Mouse (Mus musculus) olfactory bulb, adult 2 months (tissue): ENCODE measurements around the gene Mterf4. TPM values are rescaled to one million over a fixed set of nuclear protein-coding genes. Genes with fewer than 3 reads are reported as not detected.
"Not testable (repeated sequence)": the region's sequence is repeated elsewhere in the genome, so short reads cannot be mapped to it uniquely, and the experiment has no call there.

ENCODE experiments used
- H3K27ac ChIP-seq: fragments of 200-500 bp; 2 replicates; pipeline ENCODE4 v1.5.1; 2012; ENCODE audit warnings: low read depth, low read length; ENCODE audit not compliant: insufficient read depth
- H3K4me1 ChIP-seq: fragments of 200-500 bp; 2 replicates; pipeline ENCODE4 v1.6.1; 2012; ENCODE audit warnings: low read length; ENCODE audit not compliant: control insufficient read depth, insufficient read depth
- H3K4me3 ChIP-seq: fragments of 200-500 bp; 2 replicates; pipeline ENCODE4 v1.5.1; 2012; ENCODE audit warnings: mild to moderate bottlenecking, low read depth, low read length, moderate library complexity; ENCODE audit not compliant: insufficient read depth
- CTCF ChIP-seq: fragments of 200-500 bp; IDR thresholded peaks from 2 replicates; pipeline ENCODE4 v1.5.1; 2012; ENCODE audit warnings: low read depth, mild to moderate bottlenecking, low read length, moderate library complexity; ENCODE audit not compliant: insufficient read depth
- POLR2A ChIP-seq: fragments of 200-500 bp; IDR thresholded peaks from 2 replicates; pipeline ENCODE4 v1.6.1; 2012; ENCODE audit warnings: mild to moderate bottlenecking, low read depth, low read length, moderate library complexity; ENCODE audit not compliant: insufficient read depth
- WGBS: fragments of 180-500 bp; shearing (Covaris S2); methylation state at CpG from one replicate; pipeline ENCODE4 v1.1.7; 2018; 5-methylcytosine and 5-hydroxymethylcytosine counted together
- polyA plus RNA-seq: library from polyadenylated mRNA; stranded (reverse); fragments of >200 nt; gene quantifications from 2 replicates; pipeline ENCODE4 v1.2.4, GENCODE M21; 2012; ENCODE audit warnings: low replicate concordance; ENCODE audit not compliant: missing spikeins, insufficient read depth, insufficient read length

Gene Mterf4
- polyA plus RNA-seq, 1 experiment, result not detected

DNA sequence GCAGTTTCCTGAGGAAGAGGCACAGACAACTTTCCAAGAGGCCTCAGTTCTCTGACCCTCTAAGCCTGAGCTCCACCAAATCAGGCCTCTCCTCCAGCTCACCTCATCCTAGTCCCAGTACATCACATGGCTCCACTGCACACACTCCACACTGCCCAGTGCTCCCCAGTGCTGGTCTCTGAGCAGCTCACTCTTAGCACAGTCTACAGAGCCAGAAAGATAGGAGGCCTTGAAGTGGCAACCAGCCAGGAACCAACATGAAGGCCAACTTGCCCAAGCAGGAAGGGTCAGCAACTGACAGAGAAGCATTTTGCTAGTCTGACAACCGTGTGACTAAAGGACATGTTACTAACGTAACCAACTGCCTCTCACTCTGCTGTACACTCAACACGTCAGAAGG is 5.1 kb downstream of the Mterf4 start:
- no peak for TF ChIP-seq POLR2A
- no peak for TF ChIP-seq CTCF
- Histone ChIP-seq H3K27ac (no peak overlapping the region), H3K4me1 (peaks cover 5% of the 10 kb centered on the region; the same call in 1 of the 2 replicates), H3K4me3 (no peak overlapping the region)
- 79% methylated on average over 3 of the region's 3 CpGs for WGBS

DNA sequence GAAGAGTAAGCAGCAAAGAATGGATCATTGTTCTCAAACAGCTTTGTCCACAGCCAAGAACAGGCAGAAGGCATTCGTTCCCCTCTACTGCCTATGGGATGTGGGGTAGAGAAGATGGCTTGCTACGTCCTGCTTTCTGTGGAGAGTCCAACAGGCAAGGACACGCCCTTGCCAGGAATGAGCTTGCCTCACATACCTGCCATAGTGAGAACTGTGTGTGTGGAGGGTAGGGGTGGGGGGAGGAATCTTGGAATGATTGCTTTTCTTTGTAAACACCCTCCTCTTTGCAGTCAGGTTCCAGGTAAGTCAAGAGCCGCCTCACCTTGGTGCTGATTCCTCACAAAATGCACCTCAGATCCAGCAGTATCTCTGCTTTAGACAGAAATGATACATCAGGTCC is 5.9 kb downstream of the Mterf4 start:
- Histone ChIP-seq H3K4me3 (no peak overlapping the region), H3K4me1 (peaks cover 5% of the 10 kb centered on the region; the same call in 1 of the 2 replicates), H3K27ac (no peak overlapping the region)
- WGBS, result 90% methylated on average over 4 of the region's 4 CpGs
- TF ChIP-seq CTCF (no peak), POLR2A (no peak)

DNA sequence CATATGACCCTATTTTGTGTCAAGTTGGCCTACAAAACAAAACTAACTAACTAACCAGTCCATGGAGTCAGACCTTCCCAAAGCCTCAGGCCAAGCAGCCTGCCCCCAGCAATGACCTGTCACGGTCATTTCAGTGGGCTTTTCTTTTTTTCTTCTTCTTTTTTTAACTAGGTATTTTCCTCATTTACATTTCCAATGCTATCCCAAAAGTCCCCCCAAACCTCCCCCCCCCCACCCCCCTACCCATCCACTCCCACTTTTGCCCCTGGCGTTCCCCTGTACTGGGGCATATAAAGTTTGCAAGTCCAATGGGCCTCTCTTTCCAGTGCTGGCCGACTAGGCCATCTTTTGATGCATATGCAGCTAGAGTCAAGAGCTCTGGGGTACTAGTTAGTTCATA is 11.2 kb downstream of the Mterf4 start:
- not testable (repeated sequence) for H3K27ac ChIP-seq, H3K4me3 ChIP-seq, H3K4me1 ChIP-seq
- 68% methylated on average over 3 of the region's 3 CpGs for WGBS

DNA sequence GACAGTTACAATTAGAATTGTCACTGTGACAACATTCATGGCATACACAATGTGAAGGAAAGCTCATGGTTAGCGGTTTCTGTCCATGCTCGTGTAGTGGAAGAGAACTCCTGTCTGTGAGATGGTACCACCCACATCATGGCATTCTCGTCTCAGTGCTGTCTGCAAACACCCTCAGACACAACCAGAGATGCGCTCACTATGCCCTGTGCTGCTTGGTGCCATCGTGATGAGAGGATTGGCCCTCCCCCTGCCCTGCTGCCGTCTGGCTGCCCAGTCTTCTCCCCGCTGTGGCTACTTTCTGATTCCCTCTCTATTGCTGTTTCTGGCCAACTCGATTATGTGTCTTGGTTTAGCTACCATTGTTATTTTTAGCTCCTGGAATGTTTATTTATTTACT is 13.7 kb downstream of the Mterf4 start:
- Histone ChIP-seq H3K4me3 (no peak overlapping the region), H3K27ac (no peak overlapping the region), H3K4me1 (no peaks in the 10 kb centered on the region)
- TF ChIP-seq CTCF, result no peak
- no peak for TF ChIP-seq POLR2A
- 68% methylated on average over 8 of the region's 8 CpGs for WGBS

DNA sequence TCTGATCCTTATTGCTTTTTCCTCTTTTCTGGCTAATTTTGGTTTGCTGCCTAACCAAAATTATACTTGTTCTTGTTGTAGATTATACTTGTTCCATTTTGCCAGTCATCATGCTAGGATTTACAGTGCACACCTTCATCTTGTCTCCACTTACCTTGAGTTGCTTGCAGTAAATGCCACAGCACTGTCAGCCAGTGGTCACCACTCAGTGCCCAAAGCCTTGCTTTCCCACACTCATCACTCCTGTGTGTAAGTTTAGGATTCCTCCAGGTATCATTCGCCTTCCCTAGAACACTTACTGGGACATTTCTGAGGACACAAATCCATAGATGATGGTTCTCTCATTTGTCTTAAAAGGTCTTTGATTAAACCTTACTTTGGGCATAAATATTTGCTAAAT is 14.1 kb downstream of the Mterf4 start:
- H3K4me3 ChIP-seq, result no peak overlapping the region
- no peaks in the 10 kb centered on the region for H3K4me1 ChIP-seq
- no peak overlapping the region for H3K27ac ChIP-seq
- TF ChIP-seq CTCF, result no peak
- no peak for TF ChIP-seq POLR2A
- WGBS, result 96% methylated on average over 1 of the region's 1 CpGs

GRCm38 (mm10) chr1:93290956-93291355 is 14.8 kb downstream of the Mterf4 start:
- Histone ChIP-seq H3K4me3 (no peak overlapping the region), H3K4me1 (no peaks in the 10 kb centered on the region), H3K27ac (no peak overlapping the region)
- WGBS, result 85% methylated on average over 4 of the region's 4 CpGs
- TF ChIP-seq POLR2A (no peak), CTCF (no peak)

DNA sequence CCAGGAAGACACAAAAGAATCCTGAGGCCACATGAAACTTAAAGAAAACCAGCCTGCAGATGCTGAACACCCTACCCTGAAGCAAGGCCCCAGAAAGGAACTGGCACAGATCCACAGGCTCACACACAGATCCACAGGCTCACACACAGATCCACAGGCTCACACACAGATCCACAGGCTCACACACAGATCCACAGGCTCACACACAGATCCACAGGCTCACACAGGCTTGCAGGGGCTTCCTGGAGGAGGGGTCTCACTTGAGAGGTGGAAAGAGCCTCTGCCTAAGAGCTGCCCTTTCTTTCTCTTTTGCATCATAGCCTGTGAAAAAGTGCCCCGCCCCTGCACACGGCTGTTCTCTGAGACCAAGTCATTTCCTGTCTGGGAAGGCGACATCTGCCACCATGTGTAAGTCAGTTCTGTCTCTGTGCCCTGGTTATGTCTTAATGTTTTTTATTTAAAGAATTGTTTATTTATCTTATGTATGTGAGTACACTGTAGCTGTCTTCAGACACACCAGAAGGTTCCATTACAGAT is 16.0 kb downstream of the Mterf4 start:
- WGBS, result 68% methylated on average over 3 of the region's 3 CpGs
- no peak for TF ChIP-seq POLR2A
- TF ChIP-seq CTCF, result no peak
- no peak overlapping the region for H3K4me3 ChIP-seq
- no peaks in the 10 kb centered on the region for H3K4me1 ChIP-seq
- H3K27ac ChIP-seq, result no peak overlapping the region

DNA sequence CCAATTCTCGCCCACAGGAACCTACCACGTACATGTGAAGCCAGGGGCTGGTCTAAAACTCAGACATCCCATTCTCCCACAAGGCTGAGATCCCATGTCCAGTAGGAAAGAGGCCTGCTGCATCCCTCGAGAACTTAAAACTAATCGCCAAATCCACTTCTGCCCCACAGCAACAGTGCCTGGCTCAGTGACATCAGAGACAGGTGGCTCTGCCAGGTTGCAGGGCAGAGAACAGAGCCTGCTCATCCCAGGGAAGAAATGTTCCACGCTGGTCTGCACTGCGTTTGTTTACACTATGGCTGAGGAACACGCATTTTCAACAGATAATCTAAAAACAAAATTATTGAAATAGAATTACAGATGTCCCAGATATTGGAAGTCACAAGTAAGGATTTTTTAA is 28.7 kb downstream of the Mterf4 start:
- TF ChIP-seq CTCF, result no peak
- no peak for TF ChIP-seq POLR2A
- Histone ChIP-seq H3K27ac (no peak overlapping the region), H3K4me1 (peaks cover 4% of the 10 kb centered on the region; the same call in 1 of the 2 replicates), H3K4me3 (no peak overlapping the region)
- 85% methylated on average over 7 of the region's 7 CpGs for WGBS

DNA sequence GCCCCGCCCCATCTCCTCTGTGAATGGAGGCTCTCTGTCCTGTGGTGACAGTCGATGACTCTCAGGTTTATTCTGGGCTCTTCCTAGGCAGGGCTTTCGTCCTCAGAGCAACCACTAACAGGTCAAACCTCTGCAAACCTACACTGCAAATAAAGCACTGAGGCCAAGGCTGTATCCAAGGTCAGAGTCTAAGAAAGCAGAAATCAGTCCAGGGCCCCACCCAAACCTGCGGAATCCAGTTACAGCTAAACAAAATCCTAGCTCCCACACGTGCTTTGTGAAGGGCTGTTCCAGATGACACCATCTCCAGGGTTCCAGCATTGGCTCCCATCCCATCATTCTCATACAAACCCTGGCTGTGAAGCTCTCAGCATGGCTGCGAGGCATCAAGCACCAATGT is 30.2 kb downstream of the Mterf4 start:
- WGBS, result 82% methylated on average over 6 of the region's 6 CpGs
- TF ChIP-seq CTCF (no peak), POLR2A (no peak)
- Histone ChIP-seq H3K4me3 (no peak overlapping the region), H3K27ac (no peak overlapping the region), H3K4me1 (peaks cover 4% of the 10 kb centered on the region; the same call in 1 of the 2 replicates)

DNA sequence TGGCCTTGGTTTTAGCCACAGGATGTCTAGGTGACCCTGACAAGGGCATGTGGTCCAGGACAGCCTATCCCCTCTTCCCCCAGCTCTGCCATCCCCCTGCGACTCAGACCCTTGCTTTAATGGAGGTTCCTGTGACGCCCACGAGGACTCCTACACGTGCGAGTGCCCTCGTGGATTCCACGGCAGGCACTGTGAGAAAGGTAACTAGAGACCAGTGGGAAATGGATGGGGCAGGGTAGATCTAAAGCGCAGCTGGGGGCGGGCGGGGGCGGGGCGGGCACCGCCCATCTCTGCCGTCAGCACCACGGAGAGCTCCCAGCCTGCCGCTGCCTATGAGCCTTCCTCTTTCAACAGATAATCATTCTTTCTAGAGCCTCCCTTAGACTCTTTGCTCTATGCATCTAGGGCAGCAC is 33.3 kb downstream of the Mterf4 start:
- TF ChIP-seq POLR2A (no peak), CTCF (no peak)
- H3K4me3 ChIP-seq, result no peak overlapping the region
- 9% methylated on average over 16 of the region's 16 CpGs for WGBS
- H3K27ac ChIP-seq, result no peak overlapping the region
- peaks cover 4% of the 10 kb centered on the region; the same call in 1 of the 2 replicates for H3K4me1 ChIP-seq
